In the genomic region with DNA sequence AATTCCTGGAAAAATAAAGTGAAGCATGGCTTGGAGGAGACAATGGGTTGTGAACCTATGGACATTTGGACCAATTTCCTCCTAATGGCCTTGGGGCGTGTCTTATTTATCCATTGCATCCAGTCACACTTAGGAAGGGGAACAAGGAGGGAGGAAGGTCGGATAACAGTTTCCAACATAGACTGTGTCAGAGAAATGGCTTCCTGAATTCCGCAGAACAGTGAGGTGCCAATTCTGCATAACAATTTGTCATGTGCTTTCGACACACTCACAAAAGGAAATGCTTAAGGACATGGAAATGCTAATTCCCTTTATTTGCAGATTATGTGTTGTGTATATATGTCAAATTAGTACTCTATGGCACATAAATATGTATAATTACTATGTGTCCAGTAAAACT, we compare ENCODE assay signal across 22 mouse cellular contexts. TPM values are rescaled to one million over a fixed set of nuclear protein-coding genes. Genes with fewer than 3 reads are reported as not detected.
"Had no signal": no experiment of that assay in that cellular context is flagged by ENCODE, and none has a peak within 500 bp of the region (broad histone marks: within the 10 kb centered on the region; RNA-seq: fewer than 3 reads in every experiment).

No protein-coding gene starts in this region.

- H3K36me3 ChIP-seq: neural tube, embryonic 13.5 days; neural tube, embryonic 15.5 days; stomach, embryonic 15.5 days had no signal

- H3K4me3 ChIP-seq: neural tube, embryonic 13.5 days; neural tube, embryonic 15.5 days; stomach, embryonic 15.5 days had no signal

- H3K9ac ChIP-seq: neural tube, embryonic 13.5 days; neural tube, embryonic 15.5 days; stomach, embryonic 15.5 days had no signal

- H3K27ac ChIP-seq: neural tube, embryonic 13.5 days; neural tube, embryonic 15.5 days; stomach, embryonic 15.5 days; stomach, postnatal 0 days had no signal

- H3K27me3 ChIP-seq: neural tube, embryonic 13.5 days; neural tube, embryonic 15.5 days; stomach, embryonic 15.5 days had no signal

- H3K9me3 ChIP-seq: neural tube, embryonic 13.5 days; neural tube, embryonic 15.5 days; stomach, embryonic 15.5 days had no signal

- H3K4me2 ChIP-seq: neural tube, embryonic 13.5 days; neural tube, embryonic 15.5 days; stomach, embryonic 15.5 days had no signal

- H3K4me1 ChIP-seq: neural tube, embryonic 13.5 days; neural tube, embryonic 15.5 days; stomach, embryonic 15.5 days had no signal

- DNase-seq: retina, postnatal 1 day; right cerebral cortex, adult 18-20 months; right cerebral cortex, postnatal 14 days; right cerebral cortex, postnatal 25 days; right cerebral cortex, postnatal 4 days; spleen, adult 18-20 months; thymus, adult 18-20 months; thymus, adult 2 months; thymus, postnatal 14 days; thymus, postnatal 25 days; thymus, postnatal 36 days; thymus, postnatal 4 days had no signal

RNA-seq across cellular contexts. Expression of gene Slc5a4a, which starts 38.0 kb away (rescaled TPM):
- total RNA-seq: neutrophil, adult 5-6 weeks had no signal
- polyA plus RNA-seq: neural tube, embryonic 13.5 days; spleen, adult 2 months; stomach, embryonic 14.5 days; stomach, embryonic 15.5 days; stomach, embryonic 16.5 days; stomach, postnatal 0 days; thymus, adult 2 months; thymus, postnatal 0 days; urinary bladder, adult 2 months had no signal
